Mouse (Mus musculus) testis, adult 2 months (tissue): ENCODE measurements around the gene Grsf1.

ENCODE experiments used
- CTCF ChIP-seq: fragments of 200-500 bp; IDR thresholded peaks from 2 replicates; pipeline ENCODE4 v1.5.1; 2012; ENCODE audit warnings: low read depth, mild to moderate bottlenecking, inconsistent platforms, low read length, moderate library complexity; ENCODE audit not compliant: control insufficient read depth, insufficient read depth, insufficient replicate concordance
- POLR2A ChIP-seq: fragments of 200-500 bp; IDR thresholded peaks from 2 replicates; pipeline ENCODE4 v1.6.1; 2012; ENCODE audit warnings: low read depth, mild to moderate bottlenecking, inconsistent platforms, low read length, moderate library complexity; ENCODE audit not compliant: control insufficient read depth

GRCm38 (mm10) chr5:88721003-88721475 lies 45.1 kb upstream of the Grsf1 start:
- TF ChIP-seq CTCF (no peak), POLR2A (no peak)
